Mouse (Mus musculus): ENCODE measurements around the gene Plcl1. TPM values are rescaled to one million over a fixed set of nuclear protein-coding genes. Genes with fewer than 3 reads are reported as not detected.

Gene Plcl1
- polyA plus RNA-seq, 1 experiment, result 1.00 TPM

- no peak overlapping the region for H3ac ChIP-seq (ENCODE audit: control insufficient read depth, insufficient read length)
- no peak overlapping the region for H3K4me2 ChIP-seq (ENCODE audit: low read depth)
- TF ChIP-seq CEBPB (IDR thresholded peaks at IDR 0.05; ENCODE audit: insufficient read depth, poor library complexity, severe bottlenecking), result no peak
- no peak for TF ChIP-seq SRF (IDR thresholded peaks at IDR 0.05; ENCODE audit: control insufficient read depth, insufficient read length, low read depth)
- no peak for TF ChIP-seq MYOG (IDR thresholded peaks at IDR 0.05; ENCODE audit: control insufficient read depth in 1 of 3, insufficient read depth in 1 of 3, insufficient read length in 2 of 3, low read depth in 2 of 3)
- no peak for TF ChIP-seq E2F4 (IDR thresholded peaks at IDR 0.05; ENCODE audit: insufficient read depth)
- TF ChIP-seq TCF12 (IDR thresholded peaks at IDR 0.05; ENCODE audit: insufficient read depth, poor library complexity, severe bottlenecking), result no peak
- TF ChIP-seq POLR2A (IDR thresholded peaks at IDR 0.05; ENCODE audit: insufficient read length, low read depth), result no peak
- TF ChIP-seq MAX (IDR thresholded peaks at IDR 0.05; ENCODE audit: low read depth), result no peak
- no peak for TF ChIP-seq TCF3 (IDR thresholded peaks at IDR 0.05; ENCODE audit: insufficient read length, low read depth)
- TF ChIP-seq MYOD1 (IDR thresholded peaks at IDR 0.05; ENCODE audit: control insufficient read depth in 1 of 3, insufficient read length in 2 of 3, low read depth in 2 of 3), result no peak
- H3K36me3 ChIP-seq (ENCODE audit: control insufficient read depth, insufficient read depth), result no peaks in the 10 kb centered on the region
- no peaks in the 10 kb centered on the region for H3K79me2 ChIP-seq (ENCODE audit: control insufficient read depth, insufficient read depth)
- H3K27me3 ChIP-seq (ENCODE audit: control insufficient read depth, insufficient read depth, insufficient read length), result no peaks in the 10 kb centered on the region
- H3K4me3 ChIP-seq, result no peak overlapping the region
Observed at GRCm38 (mm10) chr1:55736054-55736740, 330.5 kb downstream of the Plcl1 start.

- Histone ChIP-seq H3K27me3 (ENCODE audit: control insufficient read depth, insufficient read depth, insufficient read length) (no peaks in the 10 kb centered on the region), H3K79me2 (ENCODE audit: control insufficient read depth, insufficient read depth) (no peaks in the 10 kb centered on the region), H3K4me2 (ENCODE audit: low read depth) (no peak overlapping the region), H3K4me3 (no peak overlapping the region), H3ac (ENCODE audit: control insufficient read depth, insufficient read length) (no peak overlapping the region), H3K36me3 (ENCODE audit: control insufficient read depth, insufficient read depth) (no peaks in the 10 kb centered on the region)
- no peak for TF ChIP-seq MAX (IDR thresholded peaks at IDR 0.05; ENCODE audit: low read depth)
- TF ChIP-seq E2F4 (IDR thresholded peaks at IDR 0.05; ENCODE audit: insufficient read depth), result no peak
- no peak for TF ChIP-seq MYOD1 (IDR thresholded peaks at IDR 0.05; ENCODE audit: control insufficient read depth in 1 of 3, insufficient read length in 2 of 3, low read depth in 2 of 3)
- no peak for TF ChIP-seq POLR2AphosphoS2 (IDR thresholded peaks at IDR 0.05; ENCODE audit: insufficient read length, low read depth)
- TF ChIP-seq USF1 (IDR thresholded peaks at IDR 0.05; ENCODE audit: low read depth), result no peak
- no peak for TF ChIP-seq REST (IDR thresholded peaks at IDR 0.05; ENCODE audit: insufficient read depth, insufficient read length)
Observed at GRCm38 (mm10) chr1:55736762-55737288, 331.1 kb downstream of the Plcl1 start.

- TF ChIP-seq MAX (IDR thresholded peaks at IDR 0.05; ENCODE audit: low read depth), result no peak
- TF ChIP-seq E2F4 (IDR thresholded peaks at IDR 0.05; ENCODE audit: insufficient read depth), result no peak
- TF ChIP-seq POLR2A (IDR thresholded peaks at IDR 0.05; ENCODE audit: insufficient read length, low read depth), result no peak
- TF ChIP-seq CEBPB (IDR thresholded peaks at IDR 0.05; ENCODE audit: insufficient read depth, poor library complexity, severe bottlenecking), result no peak
- TF ChIP-seq TCF3 (IDR thresholded peaks at IDR 0.05; ENCODE audit: insufficient read length, low read depth), result no peak
- no peak for TF ChIP-seq REST (IDR thresholded peaks at IDR 0.05; ENCODE audit: insufficient read depth, insufficient read length)
- TF ChIP-seq TCF12 (IDR thresholded peaks at IDR 0.05; ENCODE audit: insufficient read depth, poor library complexity, severe bottlenecking), result no peak
- no peaks in the 10 kb centered on the region for H3K36me3 ChIP-seq (ENCODE audit: control insufficient read depth, insufficient read depth)
- H3ac ChIP-seq (ENCODE audit: control insufficient read depth, insufficient read length), result no peak overlapping the region
- H3K4me3 ChIP-seq, result no peak overlapping the region
- H3K79me2 ChIP-seq (ENCODE audit: control insufficient read depth, insufficient read depth), result no peaks in the 10 kb centered on the region
- H3K4me2 ChIP-seq (ENCODE audit: low read depth), result no peak overlapping the region
- no peaks in the 10 kb centered on the region for H3K27me3 ChIP-seq (ENCODE audit: control insufficient read depth, insufficient read depth, insufficient read length)
Observed at GRCm38 (mm10) chr1:55738746-55739365, 333.1 kb downstream of the Plcl1 start.

- Histone ChIP-seq H3K36me3 (ENCODE audit: control insufficient read depth, insufficient read depth) (no peaks in the 10 kb centered on the region), H3K4me3 (no peak overlapping the region), H3K4me2 (ENCODE audit: low read depth) (no peak overlapping the region), H3K79me2 (ENCODE audit: control insufficient read depth, insufficient read depth) (no peaks in the 10 kb centered on the region), H3K27me3 (ENCODE audit: control insufficient read depth, insufficient read depth, insufficient read length) (no peaks in the 10 kb centered on the region), H3ac (ENCODE audit: control insufficient read depth, insufficient read length) (no peak overlapping the region)
- no peak for TF ChIP-seq SRF (IDR thresholded peaks at IDR 0.05; ENCODE audit: control insufficient read depth, insufficient read length, low read depth)
- no peak for TF ChIP-seq TCF3 (IDR thresholded peaks at IDR 0.05; ENCODE audit: insufficient read length, low read depth)
- TF ChIP-seq REST (IDR thresholded peaks at IDR 0.05; ENCODE audit: insufficient read depth, insufficient read length), result no peak
- no peak for TF ChIP-seq E2F4 (IDR thresholded peaks at IDR 0.05; ENCODE audit: insufficient read depth)
- TF ChIP-seq CEBPB (IDR thresholded peaks at IDR 0.05; ENCODE audit: insufficient read depth, poor library complexity, severe bottlenecking), result no peak
- no peak for TF ChIP-seq MYOG (IDR thresholded peaks at IDR 0.05; ENCODE audit: control insufficient read depth in 1 of 3, insufficient read depth in 1 of 3, insufficient read length in 2 of 3, low read depth in 2 of 3)
- no peak for TF ChIP-seq MAX (IDR thresholded peaks at IDR 0.05; ENCODE audit: low read depth)
- no peak for TF ChIP-seq POLR2AphosphoS2 (IDR thresholded peaks at IDR 0.05; ENCODE audit: insufficient read length, low read depth)
- TF ChIP-seq USF1 (IDR thresholded peaks at IDR 0.05; ENCODE audit: low read depth), result no peak
- TF ChIP-seq TCF12 (IDR thresholded peaks at IDR 0.05; ENCODE audit: insufficient read depth, poor library complexity, severe bottlenecking), result no peak
- TF ChIP-seq POLR2A (IDR thresholded peaks at IDR 0.05; ENCODE audit: insufficient read length, low read depth), result no peak
- TF ChIP-seq MYOD1 (IDR thresholded peaks at IDR 0.05; ENCODE audit: control insufficient read depth in 1 of 3, insufficient read length in 2 of 3, low read depth in 2 of 3), result no peak
Observed at GRCm38 (mm10) chr1:55741885-55742284, 336.2 kb downstream of the Plcl1 start.
